Mouse (Mus musculus) erythroblast, embryonic 14.5 days (primary cell): ENCODE results near the gene Tcf7. TPM values are rescaled to one million over a fixed set of nuclear protein-coding genes. Genes with fewer than 3 reads are reported as not detected.

Experiments
- H3K27me3 ChIP-seq: 2 replicates; pipeline ENCODE4 v1.6.1; 2012; ENCODE audit warnings: inconsistent platforms; ENCODE audit not compliant: control insufficient read depth
- H3K36me3 ChIP-seq: 2 replicates; pipeline ENCODE4 v1.6.1; 2012; ENCODE audit warnings: mild to moderate bottlenecking, inconsistent platforms; ENCODE audit not compliant: control insufficient read depth
- H3K4me1 ChIP-seq: 2 replicates; pipeline ENCODE4 v1.6.1; 2012; ENCODE audit warnings: inconsistent platforms; ENCODE audit not compliant: control insufficient read depth
- H3K4me3 ChIP-seq: replicated peaks from 2 replicates; pipeline ENCODE3; 2012; ENCODE audit warnings: moderate library complexity, mild to moderate bottlenecking, inconsistent platforms
- H3K9me3 ChIP-seq: 2 replicates; pipeline ENCODE4 v1.6.1; 2012; ENCODE audit warnings: low read length, inconsistent platforms, mixed read lengths; ENCODE audit not compliant: control insufficient read depth
- GATA1 ChIP-seq: IDR thresholded peaks from 2 replicates; pipeline ENCODE4 v1.6.1; 2012; ENCODE audit warnings: low read length, inconsistent platforms, mixed read lengths
- TAL1 ChIP-seq: IDR thresholded peaks from 3 replicates; pipeline ENCODE4 v1.6.1; 2012; ENCODE audit warnings: low read length, inconsistent platforms, mixed read lengths
- polyA plus RNA-seq: library from polyadenylated mRNA; stranded (reverse); fragments of >175 nt; gene quantifications from 2 replicates; pipeline ENCODE4 v1.2.3, GENCODE M21; 2012

Gene Tcf7
- polyA plus RNA-seq, 1 experiment: 0.03 TPM

DNA sequence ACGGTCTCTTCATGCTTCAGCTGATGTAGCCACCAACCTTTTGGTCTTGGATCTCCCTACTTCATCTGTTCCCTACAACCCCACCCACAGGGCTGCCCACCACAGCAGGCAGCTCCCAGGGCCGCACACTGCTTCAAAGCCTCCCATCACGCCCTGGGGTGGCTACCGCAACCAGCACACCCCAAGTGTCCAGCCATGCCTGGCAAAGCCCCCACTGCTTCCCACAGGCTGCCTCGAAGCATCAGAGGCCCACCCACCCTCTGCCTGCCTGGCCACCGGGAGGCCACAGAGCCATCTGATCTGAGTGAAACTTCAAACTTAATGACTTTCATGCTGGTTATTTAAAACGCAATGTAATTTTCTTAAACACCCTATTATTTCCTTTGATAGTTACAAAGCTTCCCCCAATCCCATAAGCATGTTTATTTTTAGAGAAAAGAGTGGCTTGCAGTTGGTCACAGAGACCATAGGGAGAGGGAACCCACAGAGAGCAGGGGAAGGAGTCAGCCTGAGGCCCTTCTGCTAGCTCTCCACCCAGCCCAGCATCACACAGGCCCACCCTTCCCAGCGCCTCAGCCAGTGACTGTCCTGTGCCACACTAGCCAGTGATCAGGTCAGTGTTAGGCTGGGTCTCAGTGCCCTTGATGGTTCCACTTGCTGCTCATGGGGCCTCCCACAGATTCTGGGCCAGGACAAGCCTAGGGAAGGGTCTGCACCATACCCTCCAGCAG lies 10.9 kb downstream of the Tcf7 start:
- no peak for TF ChIP-seq GATA1
- TF ChIP-seq TAL1: no peak
- H3K27me3 ChIP-seq: no peaks in the 10 kb centered on the region; the same call in 1 of the 2 replicates
- no peak overlapping the region for H3K4me3 ChIP-seq

GRCm38 (mm10) chr11:52269841-52270240 lies 13.0 kb downstream of the Tcf7 start:
- no peak overlapping the region for H3K4me3 ChIP-seq
- H3K9me3 ChIP-seq: no peaks in the 10 kb centered on the region
- no peaks in the 10 kb centered on the region; the same call in 1 of the 2 replicates for H3K27me3 ChIP-seq
- no peak for TF ChIP-seq GATA1
- TF ChIP-seq TAL1: no peak
- H3K4me1 ChIP-seq: peaks cover 2% of the 10 kb centered on the region; the same call in 1 of the 2 replicates
- no peaks in the 10 kb centered on the region for H3K36me3 ChIP-seq

More for the DNA sequence above, 10.9 kb downstream of the Tcf7 start:
- H3K4me1 ChIP-seq: peaks cover 2% of the 10 kb centered on the region; the same call in 1 of the 2 replicates
- H3K9me3 ChIP-seq: no peaks in the 10 kb centered on the region
- no peaks in the 10 kb centered on the region for H3K36me3 ChIP-seq

DNA sequence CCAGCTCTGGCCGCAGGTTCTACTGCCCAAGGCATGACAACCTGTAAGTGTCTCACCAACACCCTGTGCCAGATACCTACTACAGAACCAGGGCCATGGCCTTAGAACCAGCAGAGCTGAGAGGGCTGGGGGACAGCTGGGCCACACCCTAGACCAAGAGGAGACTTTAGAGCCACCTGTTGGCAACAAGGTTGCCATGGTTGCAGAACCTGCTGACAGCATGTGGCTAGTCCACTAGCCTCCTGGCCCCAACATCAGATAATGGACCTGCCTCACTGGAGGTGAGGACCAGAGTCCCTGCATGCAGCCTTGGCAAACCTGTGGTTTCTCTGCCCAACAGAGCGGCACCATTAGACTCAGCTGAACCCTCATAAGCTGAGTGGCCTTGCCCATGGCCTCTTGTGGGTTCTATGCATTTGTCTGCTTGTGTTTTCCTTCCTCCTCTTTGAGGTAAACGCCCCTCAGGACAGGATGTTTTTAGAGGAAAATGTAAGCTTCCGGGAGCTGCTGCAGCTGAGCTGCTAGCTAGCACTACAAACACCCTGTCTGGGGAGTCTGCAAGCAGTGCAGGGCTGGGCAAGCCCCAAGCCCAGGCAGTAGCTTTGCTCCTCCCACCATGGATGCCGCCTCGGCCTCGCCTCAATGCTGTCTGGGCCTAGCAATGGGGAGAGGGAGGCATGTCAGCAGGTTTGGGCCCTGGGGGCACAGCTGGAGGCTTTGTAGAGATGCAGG lies 14.5 kb downstream of the Tcf7 start:
- no peaks in the 10 kb centered on the region for H3K36me3 ChIP-seq

DNA sequence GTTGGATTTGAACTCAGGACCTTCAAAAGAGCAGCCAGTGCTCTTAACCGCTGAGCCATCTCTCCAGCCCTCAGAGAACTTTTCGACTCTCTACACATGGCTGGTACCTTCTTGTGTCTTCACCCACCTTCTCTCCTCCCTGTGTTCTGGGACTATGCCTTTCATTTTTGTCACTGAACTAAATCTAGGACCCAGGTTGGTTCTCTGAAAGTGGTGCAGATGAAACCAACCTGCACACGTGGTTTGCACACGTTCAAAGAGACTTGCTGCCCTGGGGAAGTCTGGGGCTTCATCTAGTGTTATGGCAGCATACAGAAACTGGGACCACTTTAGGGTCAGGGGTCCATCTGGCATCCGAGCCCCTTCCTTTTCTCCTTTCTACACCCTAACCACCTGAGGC lies 15.5 kb downstream of the Tcf7 start:
- H3K9me3 ChIP-seq: no peaks in the 10 kb centered on the region
- TF ChIP-seq GATA1: no peak
- no peak for TF ChIP-seq TAL1
- no peak overlapping the region for H3K4me3 ChIP-seq
- peaks cover 2% of the 10 kb centered on the region; the same call in 1 of the 2 replicates for H3K4me1 ChIP-seq
- no peaks in the 10 kb centered on the region; the same call in 1 of the 2 replicates for H3K27me3 ChIP-seq
- no peaks in the 10 kb centered on the region for H3K36me3 ChIP-seq

More for the DNA sequence above, 14.5 kb downstream of the Tcf7 start:
- H3K4me1 ChIP-seq: peaks cover 2% of the 10 kb centered on the region; the same call in 1 of the 2 replicates
- TF ChIP-seq GATA1 (no peak), TAL1 (no peak)
- H3K4me3 ChIP-seq: no peak overlapping the region
- no peaks in the 10 kb centered on the region; the same call in 1 of the 2 replicates for H3K27me3 ChIP-seq
- H3K9me3 ChIP-seq: no peaks in the 10 kb centered on the region

DNA sequence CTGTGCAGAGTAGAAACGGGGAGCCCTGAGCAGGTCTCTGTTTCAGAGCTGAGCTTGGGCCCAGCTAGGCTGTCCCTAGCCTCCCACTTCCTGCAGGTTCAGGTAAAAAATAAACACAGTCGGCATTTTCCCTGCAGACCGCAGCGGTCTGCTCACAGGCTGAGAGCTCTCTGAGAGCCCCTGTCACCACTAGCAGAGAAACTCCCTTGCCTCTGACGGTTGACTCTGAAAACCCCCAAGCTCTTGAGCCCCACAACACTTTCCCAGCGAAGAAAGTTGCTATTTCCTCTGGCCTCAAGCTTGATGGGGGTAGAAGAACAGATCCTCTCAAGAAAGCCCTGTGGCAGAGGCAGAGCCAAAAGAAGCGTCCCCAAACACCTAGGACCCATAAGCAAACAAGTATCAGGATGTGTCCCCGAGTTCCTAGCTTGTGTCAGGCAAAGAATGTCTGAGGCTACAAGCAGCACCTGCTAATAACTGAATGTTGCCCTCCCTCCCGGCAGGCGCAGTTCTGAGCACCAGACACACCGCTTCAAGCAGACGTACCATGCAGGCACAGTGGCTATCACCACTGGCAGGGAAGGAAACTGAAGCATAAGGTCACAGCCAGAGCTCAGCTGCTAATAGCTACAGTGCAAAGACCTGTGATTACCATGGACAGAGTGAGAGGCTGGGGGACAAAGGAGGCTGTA lies 17.1 kb downstream of the Tcf7 start:
- Histone ChIP-seq H3K9me3 (no peaks in the 10 kb centered on the region), H3K36me3 (no peaks in the 10 kb centered on the region), H3K4me1 (peaks cover 5% of the 10 kb centered on the region), H3K27me3 (no peaks in the 10 kb centered on the region; the same call in 1 of the 2 replicates), H3K4me3 (no peak overlapping the region)
- TF ChIP-seq TAL1 (no peak), GATA1 (no peak)

GRCm38 (mm10) chr11:52264871-52265270 lies 17.9 kb downstream of the Tcf7 start:
- Histone ChIP-seq H3K4me1 (peaks cover 6% of the 10 kb centered on the region), H3K27me3 (no peaks in the 10 kb centered on the region; the same call in 1 of the 2 replicates), H3K4me3 (no peak overlapping the region), H3K9me3 (no peaks in the 10 kb centered on the region), H3K36me3 (no peaks in the 10 kb centered on the region)
- TF ChIP-seq TAL1: no peak
- TF ChIP-seq GATA1: no peak

DNA sequence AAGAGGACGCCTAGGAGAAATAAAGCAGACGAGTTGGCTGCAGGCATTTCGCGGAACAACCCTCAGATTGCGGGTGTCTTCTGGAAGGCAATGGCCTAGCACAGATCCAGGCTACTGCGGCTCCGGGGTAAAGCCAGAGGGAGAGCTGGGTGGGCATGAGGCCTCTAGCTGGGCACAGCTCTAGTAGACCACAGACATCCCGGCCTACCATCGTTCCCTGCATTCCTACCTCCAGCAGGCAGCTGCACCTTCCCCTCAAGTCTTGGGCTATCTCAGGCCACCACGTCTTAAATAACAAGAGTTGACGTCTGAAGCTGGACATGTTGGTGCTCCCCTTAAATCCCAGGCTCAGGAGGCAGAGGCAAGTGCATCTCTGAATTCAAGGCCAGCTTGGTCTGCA lies 20.5 kb downstream of the Tcf7 start:
- no peak overlapping the region for H3K4me3 ChIP-seq
- H3K4me1 ChIP-seq: peaks cover 4% of the 10 kb centered on the region
- no peaks in the 10 kb centered on the region; the same call in 1 of the 2 replicates for H3K27me3 ChIP-seq
- no peaks in the 10 kb centered on the region for H3K9me3 ChIP-seq
- TF ChIP-seq GATA1: no peak
- TF ChIP-seq TAL1: no peak
- no peaks in the 10 kb centered on the region for H3K36me3 ChIP-seq

- Histone ChIP-seq H3K4me1 (peaks cover 4% of the 10 kb centered on the region), H3K4me3 (no peak overlapping the region), H3K27me3 (no peaks in the 10 kb centered on the region; the same call in 1 of the 2 replicates), H3K9me3 (no peaks in the 10 kb centered on the region), H3K36me3 (no peaks in the 10 kb centered on the region)
- TF ChIP-seq TAL1 (no peak), GATA1 (no peak)
Observed at GRCm38 (mm10) chr11:52261937-52262336, 20.9 kb downstream of the Tcf7 start.
